Mouse (Mus musculus) embryonic facial prominence, embryonic 15.5 days (tissue): ENCODE measurements around the gene Etv6. TPM values are rescaled to one million over a fixed set of nuclear protein-coding genes. Genes with fewer than 3 reads are reported as not detected.

ENCODE experiments used
- ATAC-seq: fragments of 200-750 bp; cut with Nextera tagmentation; 2 replicates; pipeline ENCODE4 v1.8.0; 2017; ENCODE audit warnings: low read depth, moderate TSS enrichment; ENCODE audit not compliant: insufficient number of reproducible peaks, low FRiP score, low TSS enrichment
- H3K27ac ChIP-seq: fragments of 300-500 bp; sonication (generic); replicated peaks from 2 replicates; pipeline ENCODE4 v1.5.1; 2015; ENCODE audit warnings: mild to moderate bottlenecking, inconsistent platforms
- H3K27me3 ChIP-seq: fragments of 300-500 bp; sonication (generic); 2 replicates; pipeline ENCODE4 v1.6.1; 2015; ENCODE audit warnings: inconsistent platforms
- H3K36me3 ChIP-seq: fragments of 300-500 bp; sonication (generic); 2 replicates; pipeline ENCODE4 v1.6.1; 2015; ENCODE audit warnings: mild to moderate bottlenecking, inconsistent platforms
- H3K4me1 ChIP-seq: fragments of 300-500 bp; sonication (generic); 2 replicates; pipeline ENCODE4 v1.6.1; 2015; ENCODE audit warnings: inconsistent platforms
- H3K4me2 ChIP-seq: fragments of 300-500 bp; sonication (generic); replicated peaks from 2 replicates; pipeline ENCODE4 v1.6.1; 2015; ENCODE audit warnings: mild to moderate bottlenecking, inconsistent platforms
- H3K4me3 ChIP-seq: fragments of 300-500 bp; sonication (generic); replicated peaks from 2 replicates; pipeline ENCODE4 v1.5.1; 2015; ENCODE audit warnings: mild to moderate bottlenecking, inconsistent platforms
- H3K9ac ChIP-seq: fragments of 300-500 bp; sonication (generic); 2 replicates; pipeline ENCODE4 v1.6.1; 2015; ENCODE audit warnings: inconsistent platforms
- H3K9me3 ChIP-seq: fragments of 300-500 bp; sonication (generic); replicated peaks from 2 replicates; pipeline ENCODE4 v1.6.1; 2016; ENCODE audit warnings: inconsistent platforms
- WGBS: fragments of 180-500 bp; shearing (Covaris S2); methylation state at CpG from one replicate; pipeline ENCODE4 v1.1.7; 2015; 5-methylcytosine and 5-hydroxymethylcytosine counted together
- polyA plus RNA-seq: library from polyadenylated mRNA; unstranded; fragments of >200 nt; fragmentation: Nextera tagmentation; extraction: Ambion mirVana; gene quantifications from 2 replicates; pipeline ENCODE4 v1.2.1, GENCODE M21; 2015

Gene Etv6
- polyA plus RNA-seq, 1 experiment from 2014 or later: 11.6 TPM

- WGBS: 89% methylated on average over 9 of the region's 9 CpGs
- ATAC-seq: no peak
- H3K9ac ChIP-seq: no peak overlapping the region
Measured at GRCm38 (mm10) chr6:134238455-134238854, 203.0 kb downstream of the Etv6 start.

GRCm38 (mm10) chr6:134240988-134241387, 205.5 kb downstream of the Etv6 start:
- Histone ChIP-seq H3K9ac (no peak overlapping the region), H3K36me3 (peaks cover 15% of the 10 kb centered on the region; the same call in 1 of the 2 replicates), H3K27me3 (no peaks in the 10 kb centered on the region), H3K27ac (no peak overlapping the region), H3K4me3 (no peak overlapping the region), H3K4me2 (no peak overlapping the region), H3K4me1 (no peaks in the 10 kb centered on the region), H3K9me3 (no peaks in the 10 kb centered on the region)
- ATAC-seq: no peak
- 96% methylated on average over 4 of the region's 4 CpGs for WGBS

More at GRCm38 (mm10) chr6:134238455-134238854, 203.0 kb downstream of the Etv6 start:
- Histone ChIP-seq H3K9me3 (no peaks in the 10 kb centered on the region), H3K4me1 (no peaks in the 10 kb centered on the region), H3K27me3 (no peaks in the 10 kb centered on the region), H3K36me3 (peaks cover 21% of the 10 kb centered on the region; the same call in 1 of the 2 replicates), H3K4me2 (no peak overlapping the region), H3K4me3 (no peak overlapping the region), H3K27ac (no peak overlapping the region)

- Histone ChIP-seq H3K9me3 (no peaks in the 10 kb centered on the region), H3K27ac (no peak overlapping the region), H3K36me3 (peaks cover 15% of the 10 kb centered on the region; the same call in 1 of the 2 replicates), H3K4me1 (no peaks in the 10 kb centered on the region), H3K4me2 (no peak overlapping the region), H3K9ac (no peak overlapping the region), H3K4me3 (no peak overlapping the region), H3K27me3 (no peaks in the 10 kb centered on the region)
- ATAC-seq: no peak
- WGBS: 34% methylated on average over 3 of the region's 3 CpGs
Measured at GRCm38 (mm10) chr6:134243119-134243518, 207.6 kb downstream of the Etv6 start.

- 71% methylated on average over 4 of the region's 4 CpGs for WGBS
- H3K27ac ChIP-seq: no peak overlapping the region
Measured at GRCm38 (mm10) chr6:134243546-134243945, 208.0 kb downstream of the Etv6 start.

GRCm38 (mm10) chr6:134244071-134244470, 208.6 kb downstream of the Etv6 start:
- no peak overlapping the region for H3K9ac ChIP-seq
- H3K36me3 ChIP-seq: peaks cover 20% of the 10 kb centered on the region; the same call in 1 of the 2 replicates
- ATAC-seq: no peak
- WGBS: 93% methylated on average over 4 of the region's 4 CpGs
- no peaks in the 10 kb centered on the region for H3K27me3 ChIP-seq
- H3K4me3 ChIP-seq: no peak overlapping the region
- no peak overlapping the region for H3K4me2 ChIP-seq
- no peak overlapping the region for H3K27ac ChIP-seq
- H3K9me3 ChIP-seq: no peaks in the 10 kb centered on the region
- no peaks in the 10 kb centered on the region for H3K4me1 ChIP-seq

More at GRCm38 (mm10) chr6:134243546-134243945, 208.0 kb downstream of the Etv6 start:
- H3K9ac ChIP-seq: no peak overlapping the region
- H3K9me3 ChIP-seq: no peaks in the 10 kb centered on the region
- H3K27me3 ChIP-seq: no peaks in the 10 kb centered on the region
- no peak for ATAC-seq
- H3K4me2 ChIP-seq: no peak overlapping the region
- H3K4me3 ChIP-seq: no peak overlapping the region
- peaks cover 17% of the 10 kb centered on the region; the same call in 1 of the 2 replicates for H3K36me3 ChIP-seq
- H3K4me1 ChIP-seq: no peaks in the 10 kb centered on the region

GRCm38 (mm10) chr6:134246109-134246508, 210.6 kb downstream of the Etv6 start:
- H3K27me3 ChIP-seq: no peaks in the 10 kb centered on the region
- no peak overlapping the region for H3K4me2 ChIP-seq
- no peak overlapping the region for H3K4me3 ChIP-seq
- H3K27ac ChIP-seq: no peak overlapping the region
- no peak overlapping the region for H3K9ac ChIP-seq
- ATAC-seq: no peak
- no peaks in the 10 kb centered on the region for H3K9me3 ChIP-seq
- H3K36me3 ChIP-seq: peaks cover 15% of the 10 kb centered on the region
- no peaks in the 10 kb centered on the region for H3K4me1 ChIP-seq
- WGBS: 83% methylated on average over 2 of the region's 2 CpGs

GRCm38 (mm10) chr6:134247324-134247723, 211.8 kb downstream of the Etv6 start:
- H3K4me2 ChIP-seq: no peak overlapping the region
- no peaks in the 10 kb centered on the region for H3K27me3 ChIP-seq
- no peak overlapping the region for H3K27ac ChIP-seq
- no peaks in the 10 kb centered on the region for H3K4me1 ChIP-seq
- H3K4me3 ChIP-seq: no peak overlapping the region
- H3K36me3 ChIP-seq: peaks cover 11% of the 10 kb centered on the region
- WGBS: 90% methylated on average over 9 of the region's 9 CpGs
- H3K9ac ChIP-seq: no peak overlapping the region
- H3K9me3 ChIP-seq: no peaks in the 10 kb centered on the region
- no peak for ATAC-seq

- no peaks in the 10 kb centered on the region for H3K9me3 ChIP-seq
- H3K4me1 ChIP-seq: no peaks in the 10 kb centered on the region
- H3K36me3 ChIP-seq: peaks cover 11% of the 10 kb centered on the region
- no peak overlapping the region for H3K4me3 ChIP-seq
- no peak overlapping the region for H3K4me2 ChIP-seq
- WGBS: 91% methylated on average over 19 of the region's 19 CpGs
- no peak for ATAC-seq
- no peak overlapping the region for H3K9ac ChIP-seq
- H3K27ac ChIP-seq: no peak overlapping the region
- no peaks in the 10 kb centered on the region for H3K27me3 ChIP-seq
Measured at GRCm38 (mm10) chr6:134248720-134249119, 213.2 kb downstream of the Etv6 start.

- H3K9ac ChIP-seq: no peak overlapping the region
- H3K4me2 ChIP-seq: no peak overlapping the region
- H3K4me3 ChIP-seq: no peak overlapping the region
- H3K9me3 ChIP-seq: no peaks in the 10 kb centered on the region
- H3K27ac ChIP-seq: no peak overlapping the region
- WGBS: 82% methylated on average over 5 of the region's 5 CpGs
- peaks cover 11% of the 10 kb centered on the region for H3K36me3 ChIP-seq
- ATAC-seq: no peak
- H3K27me3 ChIP-seq: no peaks in the 10 kb centered on the region
- no peaks in the 10 kb centered on the region for H3K4me1 ChIP-seq
Measured at GRCm38 (mm10) chr6:134250764-134251163, 215.3 kb downstream of the Etv6 start.

GRCm38 (mm10) chr6:134251364-134251763, 215.9 kb downstream of the Etv6 start:
- H3K9ac ChIP-seq: no peak overlapping the region
- no peak overlapping the region for H3K27ac ChIP-seq
- ATAC-seq: no peak
- H3K36me3 ChIP-seq: peaks cover 11% of the 10 kb centered on the region
- no peak overlapping the region for H3K4me3 ChIP-seq
- 93% methylated on average over 8 of the region's 8 CpGs for WGBS
- no peaks in the 10 kb centered on the region for H3K9me3 ChIP-seq
- H3K27me3 ChIP-seq: no peaks in the 10 kb centered on the region
- no peaks in the 10 kb centered on the region for H3K4me1 ChIP-seq
- H3K4me2 ChIP-seq: no peak overlapping the region

GRCm38 (mm10) chr6:134252081-134252755, 216.7 kb downstream of the Etv6 start:
- H3K9me3 ChIP-seq: no peaks in the 10 kb centered on the region
- no peak overlapping the region for H3K4me3 ChIP-seq
- no peak for ATAC-seq
- no peak overlapping the region for H3K27ac ChIP-seq
- H3K27me3 ChIP-seq: no peaks in the 10 kb centered on the region
- H3K36me3 ChIP-seq: peaks cover 11% of the 10 kb centered on the region
- WGBS: 90% methylated on average over 8 of the region's 8 CpGs
- no peak overlapping the region for H3K4me2 ChIP-seq
- no peak overlapping the region for H3K9ac ChIP-seq
- H3K4me1 ChIP-seq: no peaks in the 10 kb centered on the region

- Histone ChIP-seq H3K9me3 (no peaks in the 10 kb centered on the region), H3K4me2 (no peak overlapping the region), H3K4me1 (no peaks in the 10 kb centered on the region), H3K27ac (no peak overlapping the region), H3K36me3 (0 out of 2 replicates have a peak, but pooled peaks cover 13% of the 10 kb centered on the region), H3K4me3 (no peak overlapping the region), H3K27me3 (no peaks in the 10 kb centered on the region), H3K9ac (no peak overlapping the region)
- no peak for ATAC-seq
- 70% methylated on average over 3 of the region's 3 CpGs for WGBS
Measured at GRCm38 (mm10) chr6:134256369-134256768, 220.9 kb downstream of the Etv6 start.
